Mouse (Mus musculus): ENCODE results near the gene Mpc2. TPM values are rescaled to one million over a fixed set of nuclear protein-coding genes. Genes with fewer than 3 reads are reported as not detected.
A peak's percentile ranks its signal among the peaks of the same experiment; 100 is the strongest.

The Mpc2 gene
- polyA plus RNA-seq (2012; rRNA removed) = 277 and 335 TPM in 2 replicates

DNA sequence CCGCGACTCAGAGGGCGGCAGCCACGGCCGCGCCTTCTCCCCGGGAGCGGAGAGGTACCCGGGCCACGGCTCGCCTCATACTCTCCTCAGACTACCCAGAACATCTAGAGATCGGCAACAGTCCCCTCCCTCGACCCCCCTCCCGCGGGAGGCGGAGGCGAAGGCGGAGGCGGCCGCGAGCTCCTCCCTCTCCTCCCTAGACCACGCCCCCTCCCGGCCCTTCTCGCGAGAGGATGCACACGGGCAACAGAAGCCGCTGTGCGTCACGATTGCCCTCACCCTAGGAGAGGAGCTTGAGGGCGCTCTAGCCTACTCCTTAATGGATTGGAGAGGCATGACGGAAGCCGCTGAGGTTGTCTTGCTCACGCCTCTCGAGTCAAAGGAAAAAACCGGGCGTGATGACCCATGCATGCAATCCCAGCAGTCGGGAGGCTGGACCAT lies at the start of gene Mpc2, which contains the start of gene Dcaf6:
TSS of gene Mpc2 (plus strand) at position 278 of the 441 bp plus-strand sequence.
TSS of gene Dcaf6 (minus strand) at position 116 of the 441 bp plus-strand sequence.
- no peaks in the 10 kb centered on the region for H3K27me3 ChIP-seq (replicated peaks; ENCODE audit: control insufficient read depth, insufficient read depth, low read length)
- no peaks in the 10 kb centered on the region for H3K4me1 ChIP-seq (ENCODE audit: control insufficient read depth, insufficient read depth, low read length)
- TF ChIP-seq POLR2A (IDR thresholded peaks at IDR 0.05; ENCODE audit: low read depth, low read length) (peak; percentile 65), CTCF (conservative IDR thresholded peaks at IDR 0.05; ENCODE audit: insufficient read depth, insufficient read length, low read depth, low read length) (peak; percentile 32)
- H3K4me3 ChIP-seq (ENCODE audit: insufficient read depth, low read depth, low read length) = peak within 1 kb of the TSS; percentile 89
- H3K36me3 ChIP-seq (ENCODE audit: control insufficient read depth, insufficient read depth, low read length) = no peaks in the 10 kb centered on the region
- H3K27ac ChIP-seq (ENCODE audit: insufficient read depth, low read depth, low read length) = peak within 1 kb of the TSS; percentile 100
- peak; percentile 99 for DNase-seq
- WGBS = under 1% methylated on average over 37 of the region's 37 CpGs

DNA sequence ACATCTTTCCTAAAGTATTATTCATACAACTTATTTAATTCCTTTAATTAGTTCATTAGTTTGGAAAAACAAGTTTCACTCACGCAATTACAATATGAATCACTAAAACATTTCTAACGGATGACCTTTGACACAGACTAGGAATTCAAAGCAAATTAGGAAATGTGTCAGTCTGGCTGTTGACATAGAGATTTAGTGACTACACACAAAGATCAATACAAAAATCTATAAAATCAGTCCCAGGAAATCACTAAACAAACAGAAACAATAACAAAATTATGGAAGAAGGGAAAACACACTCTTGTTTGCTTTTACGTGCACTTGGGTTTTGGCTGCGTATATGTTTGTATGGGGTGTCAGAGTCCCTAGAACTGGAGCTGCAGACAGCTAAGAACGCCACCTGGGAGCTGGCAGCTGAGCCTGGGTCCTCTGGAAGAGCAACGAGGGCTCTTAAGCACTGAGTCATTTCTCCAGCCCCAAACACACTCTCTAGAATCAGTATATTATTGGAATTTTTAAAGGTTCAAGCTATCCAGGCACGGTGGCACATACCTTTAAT lies 39.0 kb upstream of the Mpc2 start:
- no peak for DNase-seq
- no peak for TF ChIP-seq CTCF (conservative IDR thresholded peaks at IDR 0.05; ENCODE audit: insufficient read depth, insufficient read length, low read depth, low read length)
- TF ChIP-seq POLR2A (IDR thresholded peaks at IDR 0.05; ENCODE audit: low read depth, low read length) = no peak
- H3K27ac ChIP-seq (ENCODE audit: insufficient read depth, low read depth, low read length) = no peak overlapping the region
- no peak overlapping the region for H3K4me3 ChIP-seq (ENCODE audit: insufficient read depth, low read depth, low read length)
- WGBS = 80% methylated on average over 7 of the region's 7 CpGs
- H3K4me1 ChIP-seq (ENCODE audit: control insufficient read depth, insufficient read depth, low read length) = no peaks in the 10 kb centered on the region
- peaks cover 2% of the 10 kb centered on the region; the same call in 1 of the 2 replicates for H3K36me3 ChIP-seq (ENCODE audit: control insufficient read depth, insufficient read depth, low read length)
- H3K27me3 ChIP-seq (replicated peaks; ENCODE audit: control insufficient read depth, insufficient read depth, low read length) = no peaks in the 10 kb centered on the region

DNA sequence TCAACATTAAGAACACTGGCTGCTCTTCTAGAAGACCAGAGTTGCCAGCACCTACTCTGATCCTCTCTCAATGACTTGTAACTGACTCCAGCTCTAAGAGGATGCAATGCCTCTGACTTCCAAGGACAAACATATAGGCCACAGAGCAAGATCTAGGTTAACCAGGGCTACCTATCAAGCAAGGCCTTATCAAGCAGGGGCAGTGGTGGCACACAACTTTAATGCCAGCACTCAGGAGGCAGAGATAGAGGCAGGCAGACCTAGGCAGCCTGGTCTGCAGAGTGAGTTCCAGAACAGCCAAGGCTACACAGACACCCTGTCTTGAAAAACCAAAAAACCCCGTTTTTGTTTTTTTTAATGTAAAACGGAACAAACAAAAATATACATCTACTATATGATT lies 34.2 kb upstream of the Mpc2 start:
- DNase-seq = no peak
- no peak for TF ChIP-seq POLR2A (IDR thresholded peaks at IDR 0.05; ENCODE audit: low read depth, low read length)
- no peak for TF ChIP-seq CTCF (conservative IDR thresholded peaks at IDR 0.05; ENCODE audit: insufficient read depth, insufficient read length, low read depth, low read length)
- Histone ChIP-seq H3K27ac (ENCODE audit: insufficient read depth, low read depth, low read length) (no peak overlapping the region), H3K4me3 (ENCODE audit: insufficient read depth, low read depth, low read length) (no peak overlapping the region), H3K4me1 (ENCODE audit: control insufficient read depth, insufficient read depth, low read length) (no peaks in the 10 kb centered on the region), H3K36me3 (ENCODE audit: control insufficient read depth, insufficient read depth, low read length) (peaks cover 2% of the 10 kb centered on the region; the same call in 1 of the 2 replicates), H3K27me3 (replicated peaks; ENCODE audit: control insufficient read depth, insufficient read depth, low read length) (no peaks in the 10 kb centered on the region)
- WGBS = 96% methylated on average over 2 of the region's 2 CpGs

DNA sequence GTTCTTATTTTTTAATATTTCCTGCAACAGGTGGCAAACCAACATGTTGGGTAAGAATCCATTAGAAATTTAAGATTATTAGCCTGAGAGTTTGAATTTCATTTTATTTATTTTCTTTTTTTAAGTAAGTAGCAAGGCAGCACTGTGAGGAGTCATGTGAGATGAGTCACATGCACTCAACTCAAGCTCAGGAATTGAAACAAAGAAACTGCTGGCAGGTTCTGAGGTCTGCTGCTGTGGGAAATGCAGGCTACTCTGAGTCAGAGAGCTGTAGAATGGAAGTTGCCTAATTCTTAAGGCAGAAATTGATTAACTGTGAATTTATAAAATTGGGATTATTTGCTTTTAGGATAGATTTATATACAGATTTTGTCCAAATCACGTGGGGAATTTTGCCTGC lies 27.6 kb upstream of the Mpc2 start:
- WGBS = 86% methylated on average over 1 of the region's 1 CpGs
- Histone ChIP-seq H3K27me3 (replicated peaks; ENCODE audit: control insufficient read depth, insufficient read depth, low read length) (no peaks in the 10 kb centered on the region), H3K4me3 (ENCODE audit: insufficient read depth, low read depth, low read length) (no peak overlapping the region), H3K27ac (ENCODE audit: insufficient read depth, low read depth, low read length) (no peak overlapping the region), H3K4me1 (ENCODE audit: control insufficient read depth, insufficient read depth, low read length) (no peaks in the 10 kb centered on the region), H3K36me3 (ENCODE audit: control insufficient read depth, insufficient read depth, low read length) (no peaks in the 10 kb centered on the region)
- TF ChIP-seq CTCF (conservative IDR thresholded peaks at IDR 0.05; ENCODE audit: insufficient read depth, insufficient read length, low read depth, low read length) (no peak), POLR2A (IDR thresholded peaks at IDR 0.05; ENCODE audit: low read depth, low read length) (no peak)
- no peak for DNase-seq

DNA sequence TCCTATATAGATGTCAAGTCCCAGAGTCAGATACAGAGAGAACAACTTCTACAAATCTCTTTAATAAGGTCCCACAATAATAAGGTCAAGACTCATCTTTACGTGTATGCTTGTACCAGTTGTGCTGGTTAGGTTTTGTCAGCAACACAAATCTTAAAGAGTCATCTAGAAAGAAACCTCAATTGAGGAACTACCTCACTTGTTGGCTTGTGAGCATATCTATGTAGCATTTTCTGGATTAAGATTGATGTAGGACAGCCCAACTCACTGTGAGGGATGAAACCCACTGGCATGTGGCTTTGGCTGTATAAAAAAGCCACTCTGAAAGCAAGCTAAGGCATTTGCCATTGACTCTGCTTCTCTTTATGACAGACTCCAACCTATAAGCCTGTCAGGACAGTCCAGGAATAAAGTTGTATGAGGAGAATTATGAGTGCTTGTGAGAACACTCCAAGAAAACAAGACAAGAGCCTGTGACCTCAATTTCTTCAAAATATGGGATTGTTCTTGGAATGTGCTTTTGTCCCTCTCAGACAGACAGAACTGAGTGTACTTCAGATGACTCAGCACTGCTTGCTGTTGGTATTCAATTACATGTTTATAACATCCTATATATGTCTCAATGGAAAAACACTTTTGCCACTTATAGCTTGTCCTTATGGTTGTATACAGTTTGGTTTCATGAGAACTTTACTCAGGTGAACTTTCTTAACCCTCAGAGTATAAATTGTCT lies 22.0 kb upstream of the Mpc2 start:
- 0 out of 2 replicates have a peak, but pooled peaks cover 3% of the 10 kb centered on the region for H3K4me1 ChIP-seq (ENCODE audit: control insufficient read depth, insufficient read depth, low read length)
- no peak for DNase-seq
- no peaks in the 10 kb centered on the region for H3K36me3 ChIP-seq (ENCODE audit: control insufficient read depth, insufficient read depth, low read length)
- TF ChIP-seq CTCF (conservative IDR thresholded peaks at IDR 0.05; ENCODE audit: insufficient read depth, insufficient read length, low read depth, low read length) (no peak), POLR2A (IDR thresholded peaks at IDR 0.05; ENCODE audit: low read depth, low read length) (no peak)
- H3K27ac ChIP-seq (ENCODE audit: insufficient read depth, low read depth, low read length) = no peak overlapping the region
- 91% methylated on average over 1 of the region's 1 CpGs for WGBS
- H3K4me3 ChIP-seq (ENCODE audit: insufficient read depth, low read depth, low read length) = no peak overlapping the region
- no peaks in the 10 kb centered on the region for H3K27me3 ChIP-seq (replicated peaks; ENCODE audit: control insufficient read depth, insufficient read depth, low read length)

DNA sequence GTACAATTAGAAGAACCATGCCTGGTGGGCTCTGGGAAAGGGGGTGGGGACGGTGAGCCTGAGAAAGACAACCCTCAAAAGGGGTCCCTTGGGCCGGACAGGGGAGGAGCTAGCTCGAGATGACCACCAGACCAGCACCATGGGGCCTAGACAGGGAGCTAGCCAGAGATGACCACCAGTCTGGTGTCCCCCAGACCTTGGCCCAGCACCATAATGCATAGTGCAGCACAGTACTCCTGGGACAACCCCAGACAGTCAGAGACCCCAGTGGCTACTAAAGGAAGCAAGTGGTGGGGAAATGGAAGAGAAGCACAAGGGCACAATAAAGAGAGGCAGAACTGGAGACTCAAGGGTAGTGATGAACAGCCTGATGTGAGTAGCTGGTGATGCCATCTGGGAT lies 19.6 kb upstream of the Mpc2 start:
- no peaks in the 10 kb centered on the region for H3K27me3 ChIP-seq (replicated peaks; ENCODE audit: control insufficient read depth, insufficient read depth, low read length)
- no peak for DNase-seq
- no peak for TF ChIP-seq CTCF (conservative IDR thresholded peaks at IDR 0.05; ENCODE audit: insufficient read depth, insufficient read length, low read depth, low read length)
- no peak for TF ChIP-seq POLR2A (IDR thresholded peaks at IDR 0.05; ENCODE audit: low read depth, low read length)

DNA sequence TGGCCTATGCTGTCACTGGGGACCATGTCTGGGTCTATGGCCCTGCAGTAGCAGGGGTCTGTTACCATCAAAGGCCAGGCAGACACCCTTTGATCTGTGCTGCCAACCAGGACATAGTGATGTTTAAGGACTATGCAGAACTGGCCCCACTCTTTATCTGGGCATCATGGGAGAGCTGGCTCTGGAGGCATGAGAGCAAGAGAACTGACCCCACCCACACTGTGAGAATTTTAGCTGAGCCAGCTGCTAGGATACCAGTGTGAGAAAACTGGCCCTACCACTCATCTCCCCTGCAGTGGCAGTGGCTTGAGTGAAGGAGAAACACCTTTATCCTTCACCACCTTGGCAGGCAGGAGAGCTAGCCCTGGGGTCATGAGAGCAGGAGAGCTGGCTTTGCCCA lies 19.2 kb upstream of the Mpc2 start:
- H3K27me3 ChIP-seq (replicated peaks; ENCODE audit: control insufficient read depth, insufficient read depth, low read length) = no peaks in the 10 kb centered on the region

More for the DNA sequence above, 19.6 kb upstream of the Mpc2 start:
- H3K4me1 ChIP-seq (ENCODE audit: control insufficient read depth, insufficient read depth, low read length) = 0 out of 2 replicates have a peak, but pooled peaks cover 3% of the 10 kb centered on the region
- no peaks in the 10 kb centered on the region for H3K36me3 ChIP-seq (ENCODE audit: control insufficient read depth, insufficient read depth, low read length)
- H3K27ac ChIP-seq (ENCODE audit: insufficient read depth, low read depth, low read length) = no peak overlapping the region
- 80% methylated on average over 3 of the region's 3 CpGs for WGBS
- H3K4me3 ChIP-seq (ENCODE audit: insufficient read depth, low read depth, low read length) = no peak overlapping the region

More for the DNA sequence above, 19.2 kb upstream of the Mpc2 start:
- DNase-seq = no peak
- TF ChIP-seq CTCF (conservative IDR thresholded peaks at IDR 0.05; ENCODE audit: insufficient read depth, insufficient read length, low read depth, low read length) = no peak
- TF ChIP-seq POLR2A (IDR thresholded peaks at IDR 0.05; ENCODE audit: low read depth, low read length) = no peak
- Histone ChIP-seq H3K4me3 (ENCODE audit: insufficient read depth, low read depth, low read length) (no peak overlapping the region), H3K4me1 (ENCODE audit: control insufficient read depth, insufficient read depth, low read length) (0 out of 2 replicates have a peak, but pooled peaks cover 3% of the 10 kb centered on the region), H3K36me3 (ENCODE audit: control insufficient read depth, insufficient read depth, low read length) (no peaks in the 10 kb centered on the region), H3K27ac (ENCODE audit: insufficient read depth, low read depth, low read length) (no peak overlapping the region)
